Mouse (Mus musculus) stomach, postnatal 0 days (tissue): ENCODE data around the gene Trim63. TPM values are rescaled to one million over a fixed set of nuclear protein-coding genes. Genes with fewer than 3 reads are reported as not detected.

Experiments used
- ATAC-seq: fragments of 200-750 bp; cut with Nextera tagmentation; 2 replicates; pipeline ENCODE4 v1.8.0; 2017; ENCODE audit not compliant: low FRiP score, low TSS enrichment
- DNase-seq: peaks from one replicate; pipeline ENCODE4 v3.0.0-alpha.2; 2016; ENCODE audit warnings: low spot score
- H3K27ac ChIP-seq: fragments of 300-500 bp; sonication (generic); replicated peaks from 2 replicates; pipeline ENCODE4 v1.5.1; 2014; ENCODE audit warnings: mild to moderate bottlenecking, control low read depth
- H3K27me3 ChIP-seq: fragments of 300-500 bp; sonication (generic); 2 replicates; pipeline ENCODE4 v1.6.1; 2014; ENCODE audit warnings: low read length; ENCODE audit not compliant: control insufficient read depth, insufficient read depth
- H3K36me3 ChIP-seq: fragments of 300-500 bp; sonication (generic); 2 replicates; pipeline ENCODE4 v1.6.1; 2014; ENCODE audit warnings: low read length, mixed read lengths; ENCODE audit not compliant: control insufficient read depth, insufficient read depth
- H3K4me1 ChIP-seq: fragments of 300-500 bp; sonication (generic); replicated peaks from 2 replicates; pipeline ENCODE4 v1.6.1; 2014; ENCODE audit warnings: antibody characterized with exemption; ENCODE audit not compliant: control insufficient read depth, insufficient read depth
- H3K4me2 ChIP-seq: fragments of 300-500 bp; sonication (generic); replicated peaks from 2 replicates; pipeline ENCODE4 v1.6.1; 2014; ENCODE audit warnings: low read depth, mild to moderate bottlenecking, control low read depth, moderate library complexity
- H3K4me3 ChIP-seq: fragments of 300-500 bp; sonication (generic); 2 replicates; pipeline ENCODE4 v1.5.1; 2014; ENCODE audit warnings: low read depth, low read length, control low read depth
- H3K9ac ChIP-seq: fragments of 300-500 bp; sonication (generic); 2 replicates; pipeline ENCODE4 v1.6.1; 2014; ENCODE audit warnings: mild to moderate bottlenecking, low read length, control low read depth, mixed read lengths
- H3K9me3 ChIP-seq: fragments of 300-500 bp; sonication (generic); 2 replicates; pipeline ENCODE4 v1.6.1; 2016; ENCODE audit warnings: low read length; ENCODE audit not compliant: control insufficient read depth
- CTCF ChIP-seq: IDR thresholded peaks from 2 replicates; pipeline ENCODE4 v1.5.1; 2016; ENCODE audit warnings: antibody characterized with exemption, low read depth, mild to moderate bottlenecking, moderate library complexity
- EP300 ChIP-seq: optimal IDR thresholded peaks from 2 replicates; pipeline ENCODE3; 2016; ENCODE audit warnings: antibody characterized with exemption
- WGBS: fragments of 180-500 bp; shearing (Covaris S2); extraction: QIAGEN DNeasy Blood & Tissue Kit; methylation state at CpG from one replicate; pipeline ENCODE4 v1.1.7; 2014; 5-methylcytosine and 5-hydroxymethylcytosine counted together
- polyA plus RNA-seq: library from polyadenylated mRNA; unstranded; fragments of >200 nt; fragmentation: Nextera tagmentation; extraction: Ambion mirVana; gene quantifications from 2 replicates; pipeline ENCODE4 v1.2.1, GENCODE M21; 2015

The Trim63 gene
- polyA plus RNA-seq, 1 experiment from 2014 or later: 0.13 TPM

DNA sequence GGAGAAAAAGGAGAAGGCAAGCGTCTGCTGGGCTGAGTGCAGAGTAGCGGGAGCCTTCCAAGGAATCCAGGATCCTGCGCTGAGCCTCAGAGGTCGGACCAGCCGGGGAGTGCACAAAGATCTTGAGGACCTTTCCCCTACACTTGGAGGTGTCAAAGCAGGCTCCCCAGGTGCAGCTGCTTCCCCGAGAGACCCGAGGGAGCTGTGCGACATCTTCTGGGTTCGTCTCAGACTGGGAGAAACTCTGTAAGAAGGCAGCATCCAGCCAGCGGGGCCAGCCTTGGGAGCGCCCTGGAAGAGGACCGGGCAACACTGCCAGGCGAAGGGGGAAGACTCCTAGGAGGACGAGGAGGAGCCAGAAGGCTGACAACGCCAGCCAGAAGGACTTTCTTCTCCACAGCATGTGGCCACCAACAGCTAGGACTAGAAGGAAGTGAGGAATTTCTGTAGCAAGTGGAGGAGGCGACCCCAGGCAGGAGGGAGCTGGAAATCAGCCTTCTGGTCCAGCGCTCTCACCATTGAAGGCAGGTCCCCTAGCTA, 56.5 kb downstream of the Trim63 start:
- no peak for DNase-seq

GRCm38 (mm10) chr4:134372294-134372747, 57.4 kb downstream of the Trim63 start:
- peaks cover 9% of the 10 kb centered on the region; the same call in 1 of the 2 replicates for H3K4me1 ChIP-seq
- DNase-seq: peak; percentile 82
- TF ChIP-seq EP300 (peak; percentile 85), CTCF (no peak)
- H3K36me3 ChIP-seq: no peaks in the 10 kb centered on the region
- peak overlapping the region; percentile 35; the same call in 1 of the 2 replicates for H3K9ac ChIP-seq
- peak overlapping the region; percentile 45 for H3K4me3 ChIP-seq
- ATAC-seq: peak; percentile 67
- no peak overlapping the region for H3K27ac ChIP-seq
- WGBS: under 1% methylated on average over 16 of the region's 16 CpGs
- peak overlapping the region; percentile 86 for H3K4me2 ChIP-seq
- peaks cover 6% of the 10 kb centered on the region; the same call in 1 of the 2 replicates for H3K27me3 ChIP-seq
- no peaks in the 10 kb centered on the region for H3K9me3 ChIP-seq

More for the DNA sequence above, 56.5 kb downstream of the Trim63 start:
- Histone ChIP-seq H3K36me3 (no peaks in the 10 kb centered on the region), H3K27me3 (peaks cover 6% of the 10 kb centered on the region; the same call in 1 of the 2 replicates), H3K9ac (peak overlapping the region; percentile 2; the same call in 1 of the 2 replicates), H3K27ac (no peak overlapping the region), H3K9me3 (no peaks in the 10 kb centered on the region), H3K4me2 (peak overlapping the region; percentile 86), H3K4me1 (peaks cover 9% of the 10 kb centered on the region; the same call in 1 of the 2 replicates), H3K4me3 (peak overlapping the region; percentile 45)
- 2% methylated on average over 17 of the region's 17 CpGs for WGBS
- no peak for TF ChIP-seq EP300
- no peak for TF ChIP-seq CTCF
- no peak for ATAC-seq

DNA sequence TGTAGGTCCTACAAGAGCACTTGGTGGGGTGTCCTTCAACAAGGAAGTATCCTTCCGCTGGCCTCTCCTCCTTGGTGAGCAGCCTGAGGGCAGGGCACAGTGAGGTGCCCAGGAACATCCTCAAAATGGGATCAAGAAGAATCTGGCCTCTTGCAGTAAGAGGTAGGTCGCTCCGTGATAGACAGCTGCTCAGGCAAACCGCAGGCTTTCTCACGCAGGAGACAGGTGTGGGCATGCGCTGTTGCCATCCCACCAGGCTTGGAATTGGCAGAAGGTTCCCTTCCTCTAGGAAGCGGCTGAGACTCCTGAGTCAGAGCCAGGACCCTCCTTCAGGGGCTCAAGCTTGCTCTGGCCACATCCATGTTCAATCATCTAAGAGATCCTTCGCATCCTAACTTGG, 58.4 kb downstream of the Trim63 start:
- Histone ChIP-seq H3K27ac (no peak overlapping the region), H3K36me3 (no peaks in the 10 kb centered on the region), H3K9ac (no peak overlapping the region), H3K27me3 (peaks cover 6% of the 10 kb centered on the region; the same call in 1 of the 2 replicates), H3K4me3 (no peak overlapping the region), H3K4me1 (peaks cover 9% of the 10 kb centered on the region; the same call in 1 of the 2 replicates), H3K4me2 (no peak overlapping the region), H3K9me3 (no peaks in the 10 kb centered on the region)
- WGBS: 70% methylated on average over 8 of the region's 8 CpGs
- DNase-seq (no peak), ATAC-seq (no peak)
- TF ChIP-seq CTCF (no peak), EP300 (no peak)

DNA sequence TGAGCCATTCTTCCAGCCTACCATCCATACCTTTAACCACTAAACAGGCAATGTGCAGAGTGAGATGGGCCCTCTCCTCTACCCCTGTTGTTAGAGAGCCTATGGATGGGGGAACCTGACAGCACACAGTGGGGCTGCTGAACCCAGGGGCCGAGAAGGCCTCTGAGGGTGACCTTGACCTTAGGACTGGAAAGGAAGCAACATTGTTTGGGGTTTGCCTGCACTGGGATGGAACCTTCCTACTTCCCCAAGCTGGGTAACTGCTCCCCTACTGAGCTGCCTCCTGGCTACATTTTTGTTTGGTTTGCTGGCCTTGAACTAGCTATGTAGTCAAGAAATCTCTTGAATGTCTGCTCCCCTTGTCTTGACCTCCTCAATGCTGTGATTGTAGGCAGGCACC, 59.4 kb downstream of the Trim63 start:
- H3K27me3 ChIP-seq: peaks cover 6% of the 10 kb centered on the region; the same call in 1 of the 2 replicates
- TF ChIP-seq CTCF: no peak
- no peak for TF ChIP-seq EP300
- no peak overlapping the region for H3K4me2 ChIP-seq
- no peak for ATAC-seq
- H3K9ac ChIP-seq: no peak overlapping the region
- H3K36me3 ChIP-seq: no peaks in the 10 kb centered on the region
- H3K4me3 ChIP-seq: no peak overlapping the region
- DNase-seq: no peak
- H3K4me1 ChIP-seq: peaks cover 9% of the 10 kb centered on the region; the same call in 1 of the 2 replicates
- 47% methylated on average over 1 of the region's 1 CpGs for WGBS
- no peak overlapping the region for H3K27ac ChIP-seq
- no peaks in the 10 kb centered on the region for H3K9me3 ChIP-seq

DNA sequence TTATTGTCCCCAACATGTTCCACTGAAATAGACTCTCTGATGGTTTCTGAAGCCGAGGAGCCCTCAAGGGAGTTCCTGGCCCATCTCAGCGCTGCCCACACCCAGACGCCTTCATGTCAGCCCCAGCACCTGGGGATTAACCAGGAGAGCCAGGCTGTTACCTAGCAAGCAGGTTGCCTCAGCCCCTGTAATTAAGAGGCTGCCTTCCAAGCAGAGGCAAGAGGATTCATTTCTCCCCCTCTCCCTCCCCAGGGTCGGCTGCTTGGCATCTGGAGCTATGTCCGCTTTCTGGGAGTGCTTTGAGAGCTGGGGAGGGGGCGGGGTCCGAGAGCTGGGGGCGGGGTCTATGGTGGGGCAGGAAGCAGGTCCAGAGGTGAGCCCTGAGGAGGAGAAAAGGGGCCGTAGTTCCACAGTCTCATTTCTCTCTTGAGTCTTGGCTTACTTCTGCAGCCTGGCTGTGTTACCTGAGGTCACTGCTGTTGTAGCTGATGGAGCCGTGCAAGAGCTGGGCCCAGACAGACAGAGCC, 63.2 kb downstream of the Trim63 start:
- Histone ChIP-seq H3K9me3 (no peaks in the 10 kb centered on the region), H3K4me2 (no peak overlapping the region), H3K4me1 (no peaks in the 10 kb centered on the region), H3K27me3 (no peaks in the 10 kb centered on the region), H3K36me3 (no peaks in the 10 kb centered on the region), H3K9ac (no peak overlapping the region), H3K27ac (no peak overlapping the region), H3K4me3 (no peak overlapping the region)
- TF ChIP-seq EP300: no peak
- TF ChIP-seq CTCF: no peak
- 40% methylated on average over 8 of the region's 10 CpGs for WGBS
- DNase-seq: no peak
- no peak for ATAC-seq

Other genes starting within 250 kb of the Trim63 start
- gene Cd52, start 220.0 kb upstream of the Trim63 start, polyA plus RNA-seq: 18.0 and 20.3 TPM in 2 replicates
- gene Ubxn11, start 212.6 kb upstream of the Trim63 start, polyA plus RNA-seq: 1.3 TPM in 2 replicates
- 522 and 533 TPM in 2 replicates for gene Sh3bgrl3, start 186.3 kb upstream of the Trim63 start, polyA plus RNA-seq
- gene Cep85, start 128.0 kb upstream of the Trim63 start, polyA plus RNA-seq: 87.6 and 102 TPM in 2 replicates
- gene Gm7534, start 112.1 kb upstream of the Trim63 start, polyA plus RNA-seq: not detected in 2 replicates
- gene Catsper4, start 87.7 kb upstream of the Trim63 start, polyA plus RNA-seq: 0.11 and 0.19 TPM in 2 replicates
- gene Cnksr1, start 76.7 kb upstream of the Trim63 start, polyA plus RNA-seq: 9.4 and 9.5 TPM in 2 replicates
- 0.21 and 0.31 TPM in 2 replicates for gene E130218I03Rik, start 71.5 kb upstream of the Trim63 start, polyA plus RNA-seq
- gene Zfp593, start 69.5 kb upstream of the Trim63 start, polyA plus RNA-seq: 12.1 and 12.6 TPM in 2 replicates
- gene Gm30191, start 68.2 kb upstream of the Trim63 start, polyA plus RNA-seq: not detected in 2 replicates
- gene Grrp1, start 61.0 kb upstream of the Trim63 start, polyA plus RNA-seq: 3.7 and 4.2 TPM in 2 replicates
- 8.3 and 8.4 TPM in 2 replicates for gene Pdik1l, start 27.2 kb upstream of the Trim63 start, polyA plus RNA-seq
- 0.06 and 0.07 TPM in 2 replicates for gene Slc30a2, start 28.1 kb downstream of the Trim63 start, polyA plus RNA-seq
- 1.8 and 2.1 TPM in 2 replicates for gene Extl1, start 68.7 kb downstream of the Trim63 start, polyA plus RNA-seq
- gene Pafah2, start 81.2 kb downstream of the Trim63 start, polyA plus RNA-seq: 16.8 and 17.1 TPM in 2 replicates
- 358 and 380 TPM in 2 replicates for gene Stmn1, start 153.2 kb downstream of the Trim63 start, polyA plus RNA-seq
- 51.8 and 56.4 TPM in 2 replicates for gene Paqr7, start 181.6 kb downstream of the Trim63 start, polyA plus RNA-seq
- 3.5 and 3.8 TPM in 2 replicates for gene Aunip, start 195.9 kb downstream of the Trim63 start, polyA plus RNA-seq
- gene Mtfr1l, start 220.3 kb downstream of the Trim63 start, polyA plus RNA-seq: 64.7 and 70.3 TPM in 2 replicates
- 8.6 and 12.1 TPM in 2 replicates for gene Selenon, start 237.0 kb downstream of the Trim63 start, polyA plus RNA-seq